Mouse (Mus musculus): Measurements from ENCODE around the gene Nr3c2. TPM values are rescaled to one million over a fixed set of nuclear protein-coding genes. Genes with fewer than 3 reads are reported as not detected.

Nr3c2 gene
- polyA plus RNA-seq (2014; fragmentation: Nextera tagmentation; extraction: Ambion mirVana), result 1.0 and 1.4 TPM in 2 replicates

DNA sequence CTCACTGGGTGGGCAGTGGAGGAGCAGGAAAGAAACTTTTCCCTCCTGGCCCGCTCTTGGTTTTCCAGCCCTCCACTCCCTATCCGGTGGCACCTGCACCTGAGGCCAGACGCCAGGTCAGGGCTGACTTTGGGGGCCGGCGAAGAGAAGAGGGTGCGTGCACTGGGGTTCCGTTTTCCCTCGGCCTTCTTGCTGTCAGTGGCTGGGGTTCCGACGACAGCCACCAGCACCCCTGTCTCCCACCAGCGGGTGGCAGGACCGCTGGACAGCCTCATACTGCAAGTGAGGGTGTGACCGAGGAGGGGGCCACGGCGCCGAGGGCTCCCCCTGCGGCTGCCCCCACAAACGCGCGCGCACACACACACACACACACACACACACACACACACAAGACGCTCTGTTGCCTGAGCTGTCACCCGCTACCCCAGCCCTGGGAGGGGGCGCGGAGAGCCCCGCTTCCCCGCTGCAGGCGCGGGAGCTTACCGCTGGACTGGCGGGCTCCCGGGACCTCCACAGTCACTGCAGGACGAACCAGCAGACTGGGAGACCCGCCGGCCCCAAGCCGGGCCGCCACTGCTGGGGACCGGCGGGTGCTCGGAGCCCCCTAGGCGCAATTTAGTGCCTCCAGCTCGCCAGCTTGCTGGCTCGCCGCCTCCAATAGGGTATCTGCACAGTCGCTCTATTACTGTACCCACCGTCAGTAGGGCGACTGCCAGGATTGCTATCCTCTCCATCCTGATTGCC is at the start of gene Nr3c2:
Gene Nr3c2, plus strand, starts transcription at position 32 of the 744 bp plus-strand sequence.
- DNase-seq (ENCODE audit: low spot score) (no peak), ATAC-seq (replicated peaks; ENCODE audit: low FRiP score) (no peak)
- H3K9me3 ChIP-seq (ENCODE audit: control insufficient read depth, low read length), result no peaks in the 10 kb centered on the region
- peaks cover 17% of the 10 kb centered on the region for H3K4me1 ChIP-seq (replicated peaks; ENCODE audit: control insufficient read depth, insufficient read depth, low read length)
- H3K36me3 ChIP-seq (ENCODE audit: control insufficient read depth, insufficient read depth, low read length), result no peaks in the 10 kb centered on the region
- H3K27me3 ChIP-seq (replicated peaks; ENCODE audit: control insufficient read depth, insufficient read depth, low read length), result peaks cover 41% of the 10 kb centered on the region
- H3K4me3 ChIP-seq (ENCODE audit: low read depth, low read length), result peak within 1 kb of the TSS; percentile 71
- no peak within 1 kb of the TSS for H3K27ac ChIP-seq (ENCODE audit: low read depth, low read length)
- H3K9ac ChIP-seq (ENCODE audit: low read depth, low read length), result peak within 1 kb of the TSS; percentile 52
- H3K4me2 ChIP-seq, result peak within 1 kb of the TSS; percentile 98
- under 1% methylated on average over 46 of the region's 47 CpGs for WGBS

- no peaks in the 10 kb centered on the region for H3K9me3 ChIP-seq (ENCODE audit: control insufficient read depth, low read length)
- DNase-seq (ENCODE audit: low spot score) (no peak), ATAC-seq (replicated peaks; ENCODE audit: low FRiP score) (no peak)
- WGBS, result 38% methylated on average over 2 of the region's 2 CpGs
- H3K4me2 ChIP-seq, result no peak overlapping the region
- H3K27me3 ChIP-seq (replicated peaks; ENCODE audit: control insufficient read depth, insufficient read depth, low read length), result no peaks in the 10 kb centered on the region
- H3K27ac ChIP-seq (ENCODE audit: low read depth, low read length), result no peak overlapping the region
- H3K4me1 ChIP-seq (replicated peaks; ENCODE audit: control insufficient read depth, insufficient read depth, low read length), result no peaks in the 10 kb centered on the region
- no peaks in the 10 kb centered on the region for H3K36me3 ChIP-seq (ENCODE audit: control insufficient read depth, insufficient read depth, low read length)
- no peak overlapping the region for H3K4me3 ChIP-seq (ENCODE audit: low read depth, low read length)
- no peak overlapping the region for H3K9ac ChIP-seq (ENCODE audit: low read depth, low read length)
Observed at GRCm38 (mm10) chr8:76858534-76858933, 40.7 kb upstream of the Nr3c2 start.

DNA sequence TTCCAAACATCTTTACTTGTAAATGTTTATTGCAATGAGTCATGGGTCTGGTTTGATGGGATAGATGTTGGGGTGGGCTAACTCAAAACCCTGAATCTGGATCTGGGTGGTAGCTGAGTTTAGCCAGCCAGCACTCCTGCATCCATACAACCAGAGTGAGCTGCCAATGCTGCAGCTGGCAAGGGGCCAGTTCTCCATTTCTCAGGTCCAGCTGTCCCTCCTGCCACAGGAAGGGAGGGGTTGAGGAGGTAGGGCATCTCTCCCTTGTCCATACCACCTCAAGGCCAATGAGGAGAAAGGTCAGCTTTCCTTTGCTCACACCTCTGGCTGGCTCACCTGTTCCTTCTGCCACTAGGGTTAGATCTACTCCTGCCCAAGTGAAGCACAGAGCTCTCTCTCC is 39.5 kb upstream of the Nr3c2 start:
- no peak for ATAC-seq (replicated peaks; ENCODE audit: low FRiP score)
- no peak overlapping the region for H3K4me2 ChIP-seq

GRCm38 (mm10) chr8:76863066-76863465 is 36.2 kb upstream of the Nr3c2 start:
- H3K27me3 ChIP-seq (replicated peaks; ENCODE audit: control insufficient read depth, insufficient read depth, low read length), result no peaks in the 10 kb centered on the region
- no peak overlapping the region for H3K4me2 ChIP-seq
- no peaks in the 10 kb centered on the region for H3K4me1 ChIP-seq (replicated peaks; ENCODE audit: control insufficient read depth, insufficient read depth, low read length)
- H3K36me3 ChIP-seq (ENCODE audit: control insufficient read depth, insufficient read depth, low read length), result no peaks in the 10 kb centered on the region
- no peak for ATAC-seq (replicated peaks; ENCODE audit: low FRiP score)
- no peak overlapping the region for H3K27ac ChIP-seq (ENCODE audit: low read depth, low read length)
- H3K4me3 ChIP-seq (ENCODE audit: low read depth, low read length), result no peak overlapping the region
- WGBS, result 83% methylated on average over 1 of the region's 1 CpGs
- H3K9me3 ChIP-seq (ENCODE audit: control insufficient read depth, low read length), result no peaks in the 10 kb centered on the region
- no peak for DNase-seq (ENCODE audit: low spot score)
- no peak overlapping the region for H3K9ac ChIP-seq (ENCODE audit: low read depth, low read length)

More for the DNA sequence above, 39.5 kb upstream of the Nr3c2 start:
- H3K27ac ChIP-seq (ENCODE audit: low read depth, low read length), result no peak overlapping the region
- H3K9ac ChIP-seq (ENCODE audit: low read depth, low read length), result no peak overlapping the region
- no peak overlapping the region for H3K4me3 ChIP-seq (ENCODE audit: low read depth, low read length)
- H3K36me3 ChIP-seq (ENCODE audit: control insufficient read depth, insufficient read depth, low read length), result no peaks in the 10 kb centered on the region
- no peaks in the 10 kb centered on the region for H3K9me3 ChIP-seq (ENCODE audit: control insufficient read depth, low read length)
- H3K27me3 ChIP-seq (replicated peaks; ENCODE audit: control insufficient read depth, insufficient read depth, low read length), result no peaks in the 10 kb centered on the region
- no peaks in the 10 kb centered on the region for H3K4me1 ChIP-seq (replicated peaks; ENCODE audit: control insufficient read depth, insufficient read depth, low read length)
- DNase-seq (ENCODE audit: low spot score), result no peak

DNA sequence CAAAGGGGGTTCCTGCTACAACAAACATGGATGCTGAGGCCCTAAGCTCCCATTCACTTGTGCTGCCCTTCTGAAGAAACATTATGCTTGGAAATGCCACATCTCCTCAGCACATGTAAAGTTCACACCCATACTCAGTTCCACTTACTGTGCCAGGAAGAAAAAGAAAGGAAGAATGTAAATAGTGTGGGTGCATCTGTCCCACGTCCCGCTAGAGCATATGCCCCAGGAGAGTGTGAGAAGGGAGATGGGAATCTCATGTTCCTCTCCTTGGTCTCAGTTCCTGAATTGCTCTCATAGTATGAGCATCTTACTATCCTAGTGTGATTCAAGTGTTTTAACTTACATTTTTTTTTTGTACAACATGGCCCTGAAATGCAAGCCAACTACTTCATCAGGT is 22.4 kb upstream of the Nr3c2 start:
- Histone ChIP-seq H3K9ac (ENCODE audit: low read depth, low read length) (no peak overlapping the region), H3K27me3 (replicated peaks; ENCODE audit: control insufficient read depth, insufficient read depth, low read length) (no peaks in the 10 kb centered on the region), H3K36me3 (ENCODE audit: control insufficient read depth, insufficient read depth, low read length) (no peaks in the 10 kb centered on the region), H3K4me3 (ENCODE audit: low read depth, low read length) (no peak overlapping the region), H3K4me1 (replicated peaks; ENCODE audit: control insufficient read depth, insufficient read depth, low read length) (no peaks in the 10 kb centered on the region), H3K9me3 (ENCODE audit: control insufficient read depth, low read length) (no peaks in the 10 kb centered on the region), H3K4me2 (no peak overlapping the region), H3K27ac (ENCODE audit: low read depth, low read length) (no peak overlapping the region)
- no peak for ATAC-seq (replicated peaks; ENCODE audit: low FRiP score)
- WGBS, result 92% methylated on average over 2 of the region's 2 CpGs
- DNase-seq (ENCODE audit: low spot score), result no peak

GRCm38 (mm10) chr8:76897050-76897449 is 2.2 kb upstream of the Nr3c2 start:
- H3K36me3 ChIP-seq (ENCODE audit: control insufficient read depth, insufficient read depth, low read length), result no peaks in the 10 kb centered on the region
- no peak overlapping the region for H3K4me3 ChIP-seq (ENCODE audit: low read depth, low read length)
- no peak overlapping the region for H3K27ac ChIP-seq (ENCODE audit: low read depth, low read length)
- H3K4me2 ChIP-seq, result no peak overlapping the region
- DNase-seq (ENCODE audit: low spot score) (no peak), ATAC-seq (replicated peaks; ENCODE audit: low FRiP score) (no peak)
- H3K9ac ChIP-seq (ENCODE audit: low read depth, low read length), result no peak overlapping the region
- peaks cover 17% of the 10 kb centered on the region for H3K4me1 ChIP-seq (replicated peaks; ENCODE audit: control insufficient read depth, insufficient read depth, low read length)
- WGBS, result 0% methylated on average over 2 of the region's 2 CpGs
- no peaks in the 10 kb centered on the region for H3K9me3 ChIP-seq (ENCODE audit: control insufficient read depth, low read length)
- peaks cover 37% of the 10 kb centered on the region for H3K27me3 ChIP-seq (replicated peaks; ENCODE audit: control insufficient read depth, insufficient read depth, low read length)

DNA sequence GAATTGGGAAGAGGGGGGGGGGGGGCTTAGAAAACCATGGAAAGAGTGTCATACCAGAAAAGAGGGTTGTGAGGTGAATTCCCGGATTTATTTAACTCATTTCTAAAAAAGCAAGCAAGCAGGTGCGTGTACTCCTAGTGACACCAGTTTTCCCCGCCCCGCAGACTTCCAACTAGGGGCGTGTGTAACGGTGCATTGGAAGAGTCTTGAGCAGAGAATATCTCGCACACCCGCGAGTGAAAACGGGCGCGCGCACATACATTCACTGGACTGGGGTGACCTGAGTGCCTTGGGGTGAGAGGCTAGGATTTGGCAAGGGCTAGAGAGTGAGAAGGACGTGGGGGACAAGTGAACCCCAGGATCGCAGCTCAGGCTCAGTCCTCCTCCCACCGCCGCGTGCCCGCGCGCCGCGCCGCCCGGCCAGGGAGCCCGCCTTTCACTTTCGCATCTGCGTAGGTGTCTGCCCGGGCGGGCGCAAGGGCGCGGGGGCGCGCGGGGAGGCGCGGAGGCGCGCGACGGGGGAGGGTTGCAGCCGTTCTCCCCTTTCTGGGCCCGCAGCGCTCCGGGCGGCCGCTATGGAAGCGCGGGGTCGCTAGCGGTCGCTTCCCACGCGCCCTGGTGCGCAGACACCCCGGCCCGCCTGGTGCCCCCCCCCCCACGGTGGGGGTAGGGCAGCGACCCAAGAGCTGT is 376 bp upstream of the Nr3c2 start:
- WGBS, result under 1% methylated on average over 42 of the region's 60 CpGs
- ATAC-seq (replicated peaks; ENCODE audit: low FRiP score), result peak; percentile 18
- Histone ChIP-seq H3K27ac (ENCODE audit: low read depth, low read length) (no peak overlapping the region), H3K9me3 (ENCODE audit: control insufficient read depth, low read length) (no peaks in the 10 kb centered on the region), H3K36me3 (ENCODE audit: control insufficient read depth, insufficient read depth, low read length) (no peaks in the 10 kb centered on the region), H3K4me1 (replicated peaks; ENCODE audit: control insufficient read depth, insufficient read depth, low read length) (peaks cover 17% of the 10 kb centered on the region), H3K9ac (ENCODE audit: low read depth, low read length) (peak overlapping the region; percentile 52), H3K4me3 (ENCODE audit: low read depth, low read length) (peak overlapping the region; percentile 71), H3K4me2 (peak overlapping the region; percentile 98), H3K27me3 (replicated peaks; ENCODE audit: control insufficient read depth, insufficient read depth, low read length) (peaks cover 41% of the 10 kb centered on the region)
- peak; percentile 74 for DNase-seq (ENCODE audit: low spot score)

DNA sequence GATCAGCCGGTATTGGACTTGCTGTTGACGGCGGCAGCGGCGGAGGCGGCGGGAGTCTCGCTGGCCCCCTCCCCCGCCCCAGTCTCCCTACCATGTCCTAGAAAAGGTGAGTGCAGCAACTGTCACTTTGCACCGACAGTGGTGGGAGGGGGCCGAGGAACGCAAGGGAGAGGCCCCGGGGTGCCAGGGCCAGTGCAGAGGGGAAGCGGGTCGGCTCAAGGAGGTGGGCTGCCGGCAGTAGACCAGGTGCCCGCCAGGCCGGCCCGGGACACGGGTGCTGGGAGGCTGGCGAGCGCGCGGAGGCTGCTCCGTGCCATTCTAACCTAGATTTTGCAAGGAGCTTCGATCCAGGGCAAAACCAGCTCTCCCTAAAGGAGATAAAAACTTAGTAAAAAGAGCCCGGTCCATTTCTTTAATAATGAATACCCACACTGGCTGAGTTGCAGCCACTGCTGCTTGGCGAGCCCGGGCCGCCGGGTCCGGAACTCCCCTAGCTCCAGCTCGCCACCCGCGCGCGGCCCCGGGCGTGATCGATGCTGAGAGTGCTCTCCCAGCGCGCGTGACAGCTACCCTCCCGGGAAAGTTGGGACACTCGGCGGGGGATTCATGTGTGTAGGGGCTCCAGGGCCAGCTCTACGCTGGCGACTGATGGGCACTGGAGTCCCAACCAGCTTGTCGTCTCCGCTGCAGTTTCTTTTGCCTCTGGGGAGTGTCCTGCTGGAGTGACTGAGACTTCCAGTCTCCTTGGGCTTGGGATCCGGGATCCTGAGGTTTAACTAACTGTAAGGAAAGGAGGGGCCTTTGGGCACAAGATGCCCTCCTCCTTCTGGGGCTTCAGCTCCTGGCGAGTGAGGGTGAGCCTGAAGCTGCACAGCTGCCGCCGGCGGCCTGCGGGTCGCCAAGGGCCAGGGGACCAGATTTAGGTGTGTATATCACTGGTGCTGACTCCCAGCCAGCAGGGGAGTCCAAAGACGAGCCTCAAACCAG is 1.2 kb downstream of the Nr3c2 start:
- Histone ChIP-seq H3K4me2 (peak overlapping the region; percentile 98), H3K27ac (ENCODE audit: low read depth, low read length) (no peak overlapping the region), H3K27me3 (replicated peaks; ENCODE audit: control insufficient read depth, insufficient read depth, low read length) (peaks cover 41% of the 10 kb centered on the region), H3K9me3 (ENCODE audit: control insufficient read depth, low read length) (no peaks in the 10 kb centered on the region), H3K4me1 (replicated peaks; ENCODE audit: control insufficient read depth, insufficient read depth, low read length) (peaks cover 17% of the 10 kb centered on the region), H3K4me3 (ENCODE audit: low read depth, low read length) (peak overlapping the region; percentile 71), H3K36me3 (ENCODE audit: control insufficient read depth, insufficient read depth, low read length) (no peaks in the 10 kb centered on the region), H3K9ac (ENCODE audit: low read depth, low read length) (no peak overlapping the region)
- DNase-seq (ENCODE audit: low spot score), result peak; percentile 56
- WGBS, result 1% methylated on average over 58 of the region's 58 CpGs
- ATAC-seq (replicated peaks; ENCODE audit: low FRiP score), result no peak

Data from liver, embryonic 11.5 days (tissue).